Mouse (Mus musculus) neural tube, embryonic 11.5 days (tissue): ENCODE data around the gene Syne1. TPM values are rescaled to one million over a fixed set of nuclear protein-coding genes. Genes with fewer than 3 reads are reported as not detected.

Experiments used
- ATAC-seq: fragments of 200-750 bp; cut with Nextera tagmentation; 2 replicates; pipeline ENCODE4 v1.8.0; 2017; ENCODE audit warnings: moderate number of reproducible peaks, mild to moderate bottlenecking, moderate TSS enrichment, moderate library complexity; ENCODE audit not compliant: insufficient read depth, low FRiP score, low TSS enrichment
- DNase-seq: peaks from one replicate; pipeline ENCODE4 v3.0.0-alpha.2; 2015; ENCODE audit warnings: low spot score
- H3K27ac ChIP-seq: fragments of 300-500 bp; sonication (generic); 2 replicates; pipeline ENCODE4 v1.5.1; 2014; ENCODE audit warnings: low read depth, mild to moderate bottlenecking, low read length
- H3K27me3 ChIP-seq: fragments of 300-500 bp; sonication (generic); 2 replicates; pipeline ENCODE4 v1.6.1; 2014; ENCODE audit warnings: mild to moderate bottlenecking, low read length, mixed read lengths; ENCODE audit not compliant: control insufficient read depth, insufficient read depth
- H3K36me3 ChIP-seq: fragments of 300-500 bp; sonication (generic); 2 replicates; pipeline ENCODE4 v1.6.1; 2014; ENCODE audit warnings: mild to moderate bottlenecking, low read length, moderate library complexity, mixed read lengths; ENCODE audit not compliant: control insufficient read depth, insufficient read depth
- H3K4me1 ChIP-seq: fragments of 300-500 bp; sonication (generic); 2 replicates; pipeline ENCODE4 v1.6.1; 2014; ENCODE audit warnings: low read length, mixed read lengths; ENCODE audit not compliant: control insufficient read depth, insufficient read depth
- H3K4me2 ChIP-seq: fragments of 300-500 bp; sonication (generic); 2 replicates; pipeline ENCODE4 v1.6.1; 2014; ENCODE audit warnings: low read depth, mild to moderate bottlenecking, moderate library complexity
- H3K4me3 ChIP-seq: fragments of 300-500 bp; sonication (generic); 2 replicates; pipeline ENCODE4 v1.5.1; 2014; ENCODE audit warnings: low read depth, low read length
- H3K9ac ChIP-seq: fragments of 300-500 bp; sonication (generic); 2 replicates; pipeline ENCODE4 v1.6.1; 2014; ENCODE audit warnings: mild to moderate bottlenecking, low read length
- H3K9me3 ChIP-seq: fragments of 300-500 bp; sonication (generic); 2 replicates; pipeline ENCODE4 v1.6.1; 2016; ENCODE audit warnings: low read length; ENCODE audit not compliant: control insufficient read depth
- WGBS: fragments of 180-500 bp; shearing (Covaris S2); extraction: QIAGEN DNeasy Blood & Tissue Kit; methylation state at CpG from one replicate; pipeline ENCODE4 v1.1.7; 2014; 5-methylcytosine and 5-hydroxymethylcytosine counted together
- polyA plus RNA-seq: library from polyadenylated mRNA; unstranded; fragments of >200 nt; fragmentation: Nextera tagmentation; extraction: Ambion mirVana; gene quantifications from 2 replicates; pipeline ENCODE4 v1.2.1, GENCODE M21; 2014

Gene Syne1
- polyA plus RNA-seq, 1 experiment from 2014 or later, result 3.2 TPM

GRCm38 (mm10) chr10:5192861-5193490 lies 358.3 kb downstream of the Syne1 start:
- no peak for ATAC-seq
- Histone ChIP-seq H3K4me1 (no peaks in the 10 kb centered on the region), H3K9ac (no peak overlapping the region), H3K27me3 (no peaks in the 10 kb centered on the region), H3K9me3 (no peaks in the 10 kb centered on the region), H3K27ac (no peak overlapping the region), H3K4me2 (no peak overlapping the region), H3K4me3 (no peak overlapping the region), H3K36me3 (no peaks in the 10 kb centered on the region)
- 82% methylated on average over 9 of the region's 9 CpGs for WGBS
- no peak for DNase-seq

GRCm38 (mm10) chr10:5190756-5191155 lies 360.5 kb downstream of the Syne1 start:
- WGBS, result 79% methylated on average over 4 of the region's 4 CpGs
- Histone ChIP-seq H3K4me2 (no peak overlapping the region), H3K36me3 (no peaks in the 10 kb centered on the region), H3K4me3 (no peak overlapping the region), H3K27ac (no peak overlapping the region), H3K9ac (no peak overlapping the region), H3K9me3 (no peaks in the 10 kb centered on the region), H3K27me3 (no peaks in the 10 kb centered on the region), H3K4me1 (no peaks in the 10 kb centered on the region)
- DNase-seq (no peak), ATAC-seq (no peak)

GRCm38 (mm10) chr10:5188890-5189289 lies 362.4 kb downstream of the Syne1 start:
- Histone ChIP-seq H3K4me1 (no peaks in the 10 kb centered on the region), H3K27me3 (no peaks in the 10 kb centered on the region)
- ATAC-seq, result no peak

GRCm38 (mm10) chr10:5185156-5186083 lies 365.9 kb downstream of the Syne1 start:
- Histone ChIP-seq H3K4me3 (no peak overlapping the region), H3K27me3 (no peaks in the 10 kb centered on the region), H3K27ac (no peak overlapping the region), H3K4me2 (no peak overlapping the region), H3K4me1 (no peaks in the 10 kb centered on the region), H3K36me3 (no peaks in the 10 kb centered on the region), H3K9me3 (no peaks in the 10 kb centered on the region), H3K9ac (no peak overlapping the region)
- WGBS, result 85% methylated on average over 19 of the region's 19 CpGs
- ATAC-seq, result no peak
- DNase-seq, result no peak

More at GRCm38 (mm10) chr10:5188890-5189289, 362.4 kb downstream of the Syne1 start:
- Histone ChIP-seq H3K27ac (no peak overlapping the region), H3K9me3 (no peaks in the 10 kb centered on the region), H3K36me3 (no peaks in the 10 kb centered on the region), H3K4me3 (no peak overlapping the region), H3K4me2 (no peak overlapping the region), H3K9ac (no peak overlapping the region)
- DNase-seq, result no peak

- Histone ChIP-seq H3K9ac (no peak overlapping the region), H3K36me3 (no peaks in the 10 kb centered on the region), H3K4me1 (no peaks in the 10 kb centered on the region), H3K4me2 (no peak overlapping the region), H3K9me3 (no peaks in the 10 kb centered on the region), H3K27me3 (no peaks in the 10 kb centered on the region), H3K27ac (no peak overlapping the region), H3K4me3 (no peak overlapping the region)
- DNase-seq (no peak), ATAC-seq (no peak)
- 89% methylated on average over 4 of the region's 4 CpGs for WGBS
Measured at GRCm38 (mm10) chr10:5181771-5182176, 369.5 kb downstream of the Syne1 start.

GRCm38 (mm10) chr10:5179891-5180290 lies 371.4 kb downstream of the Syne1 start:
- no peak for ATAC-seq
- H3K4me3 ChIP-seq, result no peak overlapping the region
- 92% methylated on average over 3 of the region's 3 CpGs for WGBS

GRCm38 (mm10) chr10:5177446-5178015 lies 373.8 kb downstream of the Syne1 start:
- H3K4me2 ChIP-seq, result no peak overlapping the region
- no peaks in the 10 kb centered on the region for H3K36me3 ChIP-seq
- WGBS, result 60% methylated on average over 9 of the region's 9 CpGs
- no peak overlapping the region for H3K4me3 ChIP-seq
- no peaks in the 10 kb centered on the region for H3K27me3 ChIP-seq
- H3K4me1 ChIP-seq, result no peaks in the 10 kb centered on the region
- no peaks in the 10 kb centered on the region for H3K9me3 ChIP-seq
- ATAC-seq (no peak), DNase-seq (no peak)
- H3K9ac ChIP-seq, result no peak overlapping the region
- H3K27ac ChIP-seq, result no peak overlapping the region

More at GRCm38 (mm10) chr10:5179891-5180290, 371.4 kb downstream of the Syne1 start:
- no peak overlapping the region for H3K27ac ChIP-seq
- no peaks in the 10 kb centered on the region for H3K36me3 ChIP-seq
- no peak overlapping the region for H3K9ac ChIP-seq
- H3K4me1 ChIP-seq, result no peaks in the 10 kb centered on the region
- no peak for DNase-seq
- H3K9me3 ChIP-seq, result no peaks in the 10 kb centered on the region
- H3K4me2 ChIP-seq, result no peak overlapping the region
- no peaks in the 10 kb centered on the region for H3K27me3 ChIP-seq

- H3K9me3 ChIP-seq, result no peaks in the 10 kb centered on the region
- WGBS, result 91% methylated on average over 2 of the region's 2 CpGs
- no peak overlapping the region for H3K27ac ChIP-seq
- ATAC-seq (no peak), DNase-seq (no peak)
- H3K36me3 ChIP-seq, result no peaks in the 10 kb centered on the region
- H3K4me3 ChIP-seq, result no peak overlapping the region
- no peak overlapping the region for H3K4me2 ChIP-seq
- H3K4me1 ChIP-seq, result no peaks in the 10 kb centered on the region
- H3K9ac ChIP-seq, result no peak overlapping the region
- no peaks in the 10 kb centered on the region for H3K27me3 ChIP-seq
Measured at GRCm38 (mm10) chr10:5176371-5176770, 374.9 kb downstream of the Syne1 start.
